Mouse (Mus musculus) forebrain, embryonic 15.5 days (tissue): ENCODE measurements around the gene Stk11. TPM values are rescaled to one million over a fixed set of nuclear protein-coding genes. Genes with fewer than 3 reads are reported as not detected.

Source experiments
- ATAC-seq: fragments of 200-750 bp; cut with Nextera tagmentation; replicated peaks from 2 replicates; pipeline ENCODE4 v1.8.0; 2017; ENCODE audit warnings: mild to moderate bottlenecking, moderate TSS enrichment, moderate library complexity
- H3K27ac ChIP-seq: fragments of 300-500 bp; sonication (generic); replicated peaks from 2 replicates; pipeline ENCODE4 v1.5.1; 2015; ENCODE audit warnings: mild to moderate bottlenecking, inconsistent platforms
- H3K27me3 ChIP-seq: fragments of 300-500 bp; sonication (generic); 2 replicates; pipeline ENCODE4 v1.6.1; 2015; ENCODE audit warnings: inconsistent platforms
- H3K36me3 ChIP-seq: fragments of 300-500 bp; sonication (generic); 2 replicates; pipeline ENCODE4 v1.6.1; 2015; ENCODE audit warnings: mild to moderate bottlenecking, inconsistent platforms
- H3K4me1 ChIP-seq: fragments of 300-500 bp; sonication (generic); 2 replicates; pipeline ENCODE4 v1.6.1; 2015; ENCODE audit warnings: inconsistent platforms
- H3K4me2 ChIP-seq: fragments of 300-500 bp; sonication (generic); replicated peaks from 2 replicates; pipeline ENCODE4 v1.6.1; 2015; ENCODE audit warnings: mild to moderate bottlenecking, inconsistent platforms
- H3K4me3 ChIP-seq: fragments of 300-500 bp; sonication (generic); 2 replicates; pipeline ENCODE4 v1.5.1; 2015; ENCODE audit warnings: mild to moderate bottlenecking, inconsistent platforms
- H3K9ac ChIP-seq: fragments of 300-500 bp; sonication (generic); replicated peaks from 2 replicates; pipeline ENCODE4 v1.6.1; 2015; ENCODE audit warnings: mild to moderate bottlenecking, inconsistent platforms
- H3K9me3 ChIP-seq: fragments of 300-500 bp; sonication (generic); 2 replicates; pipeline ENCODE4 v1.6.1; 2016; ENCODE audit warnings: inconsistent platforms
- WGBS: fragments of 180-500 bp; shearing (Covaris S2); methylation state at CpG from one replicate; pipeline ENCODE4 v1.1.7; 2015; ENCODE audit warnings: mixed read lengths; 5-methylcytosine and 5-hydroxymethylcytosine counted together
- polyA plus RNA-seq: library from polyadenylated mRNA; unstranded; fragments of >200 nt; fragmentation: Nextera tagmentation; extraction: Ambion mirVana; gene quantifications from 2 replicates; pipeline ENCODE4 v1.2.1, GENCODE M21; 2015

Stk11 gene
- polyA plus RNA-seq, 1 experiment from 2014 or later: 20.3 TPM

- no peak for ATAC-seq
- Histone ChIP-seq H3K27ac (peak within 1 kb of the TSS; percentile 89), H3K9me3 (no peaks in the 10 kb centered on the region), H3K27me3 (no peaks in the 10 kb centered on the region), H3K4me1 (peaks cover 69% of the 10 kb centered on the region), H3K9ac (peak within 1 kb of the TSS; percentile 29), H3K36me3 (peaks cover 23% of the 10 kb centered on the region), H3K4me3 (peak within 1 kb of the TSS; percentile 81), H3K4me2 (peak within 1 kb of the TSS; percentile 91)
- 80% methylated on average over 10 of the region's 10 CpGs for WGBS
Observed at GRCm38 (mm10) chr10:80140666-80141035, 25.0 kb downstream of the Stk11 start, which contains the start of gene Cbarp. TSS of gene Cbarp (minus strand) at chr10:80140835.

GRCm38 (mm10) chr10:80141243-80141642, 25.6 kb downstream of the Stk11 start:
- Histone ChIP-seq H3K27me3 (no peaks in the 10 kb centered on the region), H3K4me3 (peak overlapping the region; percentile 81), H3K36me3 (peaks cover 17% of the 10 kb centered on the region), H3K9me3 (no peaks in the 10 kb centered on the region), H3K4me2 (peak overlapping the region; percentile 91), H3K27ac (peak overlapping the region; percentile 87), H3K4me1 (peaks cover 72% of the 10 kb centered on the region), H3K9ac (peak overlapping the region; percentile 29)
- ATAC-seq: peak; percentile 40
- under 1% methylated on average over 29 of the region's 29 CpGs for WGBS

GRCm38 (mm10) chr10:80141786-80142529, 26.4 kb downstream of the Stk11 start:
- WGBS: 1% methylated on average over 43 of the region's 43 CpGs
- peaks cover 17% of the 10 kb centered on the region for H3K36me3 ChIP-seq
- peak; percentile 87 for ATAC-seq
- H3K9ac ChIP-seq: peak overlapping the region; percentile 87
- no peaks in the 10 kb centered on the region for H3K27me3 ChIP-seq
- peaks cover 67% of the 10 kb centered on the region for H3K4me1 ChIP-seq
- H3K4me3 ChIP-seq: peak overlapping the region; percentile 81
- peak overlapping the region; percentile 87 for H3K27ac ChIP-seq
- H3K9me3 ChIP-seq: no peaks in the 10 kb centered on the region
- peak overlapping the region; percentile 91 for H3K4me2 ChIP-seq

GRCm38 (mm10) chr10:80142530-80142925, 26.9 kb downstream of the Stk11 start:
- Histone ChIP-seq H3K4me2 (peak overlapping the region; percentile 91), H3K27me3 (no peaks in the 10 kb centered on the region), H3K9me3 (no peaks in the 10 kb centered on the region), H3K4me3 (peak overlapping the region; percentile 81), H3K27ac (peak overlapping the region; percentile 87), H3K36me3 (peaks cover 17% of the 10 kb centered on the region), H3K9ac (peak overlapping the region; percentile 87), H3K4me1 (peaks cover 61% of the 10 kb centered on the region)
- no peak for ATAC-seq
- 0% methylated on average over 15 of the region's 15 CpGs for WGBS

GRCm38 (mm10) chr10:80143664-80144063, 28.1 kb downstream of the Stk11 start:
- H3K27ac ChIP-seq: no peak overlapping the region
- peaks cover 54% of the 10 kb centered on the region for H3K4me1 ChIP-seq
- H3K36me3 ChIP-seq: peaks cover 17% of the 10 kb centered on the region
- WGBS: 94% methylated on average over 7 of the region's 7 CpGs
- H3K27me3 ChIP-seq: no peaks in the 10 kb centered on the region
- no peak overlapping the region for H3K4me2 ChIP-seq
- no peaks in the 10 kb centered on the region for H3K9me3 ChIP-seq
- no peak for ATAC-seq
- H3K9ac ChIP-seq: no peak overlapping the region
- no peak overlapping the region for H3K4me3 ChIP-seq

- no peak for ATAC-seq
- no peaks in the 10 kb centered on the region for H3K27me3 ChIP-seq
- H3K4me3 ChIP-seq: no peak overlapping the region
- 93% methylated on average over 12 of the region's 12 CpGs for WGBS
- H3K4me2 ChIP-seq: no peak overlapping the region
- H3K9me3 ChIP-seq: no peaks in the 10 kb centered on the region
- no peak overlapping the region for H3K9ac ChIP-seq
- peaks cover 17% of the 10 kb centered on the region for H3K36me3 ChIP-seq
- H3K27ac ChIP-seq: no peak overlapping the region
- H3K4me1 ChIP-seq: peaks cover 53% of the 10 kb centered on the region
Observed at GRCm38 (mm10) chr10:80144159-80144558, 28.6 kb downstream of the Stk11 start.

GRCm38 (mm10) chr10:80144864-80145838, 29.5 kb downstream of the Stk11 start:
- H3K4me2 ChIP-seq: no peak overlapping the region
- H3K27me3 ChIP-seq: no peaks in the 10 kb centered on the region
- H3K9me3 ChIP-seq: no peaks in the 10 kb centered on the region
- H3K36me3 ChIP-seq: peaks cover 17% of the 10 kb centered on the region
- H3K4me3 ChIP-seq: peak overlapping the region; percentile 2; the same call in 1 of the 2 replicates
- H3K27ac ChIP-seq: peak overlapping the region; percentile 32
- peaks cover 48% of the 10 kb centered on the region for H3K4me1 ChIP-seq
- 73% methylated on average over 20 of the region's 20 CpGs for WGBS
- no peak overlapping the region for H3K9ac ChIP-seq
- ATAC-seq: no peak

- peaks cover 43% of the 10 kb centered on the region for H3K4me1 ChIP-seq
- no peak overlapping the region for H3K9ac ChIP-seq
- H3K4me3 ChIP-seq: no peak overlapping the region
- no peak for ATAC-seq
- H3K27me3 ChIP-seq: no peaks in the 10 kb centered on the region
- H3K9me3 ChIP-seq: no peaks in the 10 kb centered on the region
- peaks cover 17% of the 10 kb centered on the region for H3K36me3 ChIP-seq
- H3K4me2 ChIP-seq: no peak overlapping the region
- peak overlapping the region; percentile 32 for H3K27ac ChIP-seq
- 84% methylated on average over 6 of the region's 6 CpGs for WGBS
Observed at GRCm38 (mm10) chr10:80145896-80146295, 30.3 kb downstream of the Stk11 start.

GRCm38 (mm10) chr10:80146568-80147011, 31.0 kb downstream of the Stk11 start:
- ATAC-seq: no peak
- no peak overlapping the region for H3K27ac ChIP-seq
- no peaks in the 10 kb centered on the region for H3K27me3 ChIP-seq
- no peaks in the 10 kb centered on the region for H3K9me3 ChIP-seq
- H3K9ac ChIP-seq: no peak overlapping the region
- no peak overlapping the region for H3K4me3 ChIP-seq
- H3K36me3 ChIP-seq: peaks cover 18% of the 10 kb centered on the region
- H3K4me1 ChIP-seq: peaks cover 36% of the 10 kb centered on the region
- WGBS: 81% methylated on average over 4 of the region's 4 CpGs
- no peak overlapping the region for H3K4me2 ChIP-seq

- WGBS: 77% methylated on average over 5 of the region's 5 CpGs
- Histone ChIP-seq H3K36me3 (peaks cover 25% of the 10 kb centered on the region), H3K27me3 (no peaks in the 10 kb centered on the region), H3K4me3 (peak overlapping the region; percentile 80), H3K9ac (no peak overlapping the region), H3K4me1 (peaks cover 39% of the 10 kb centered on the region), H3K9me3 (no peaks in the 10 kb centered on the region), H3K27ac (peak overlapping the region; percentile 100), H3K4me2 (peak overlapping the region; percentile 66)
- ATAC-seq: no peak
Observed at GRCm38 (mm10) chr10:80147146-80147718, 31.6 kb downstream of the Stk11 start.

GRCm38 (mm10) chr10:80147719-80148601, 32.4 kb downstream of the Stk11 start, which contains the start of gene Midn:
TSS of gene Midn (plus strand) at chr10:80148272.
- under 1% methylated on average over 41 of the region's 42 CpGs for WGBS
- peaks cover 28% of the 10 kb centered on the region for H3K36me3 ChIP-seq

More at GRCm38 (mm10) chr10:80147719-80148601, 32.4 kb downstream of the Stk11 start, which contains the start of gene Midn:
- peak; percentile 20 for ATAC-seq
- peak within 1 kb of the TSS; percentile 100 for H3K27ac ChIP-seq
- peak within 1 kb of the TSS; percentile 98 for H3K9ac ChIP-seq
- H3K27me3 ChIP-seq: no peaks in the 10 kb centered on the region
- no peaks in the 10 kb centered on the region for H3K9me3 ChIP-seq
- peak within 1 kb of the TSS; percentile 80 for H3K4me3 ChIP-seq
- H3K4me1 ChIP-seq: peaks cover 41% of the 10 kb centered on the region
- H3K4me2 ChIP-seq: peak within 1 kb of the TSS; percentile 66
